Mouse (Mus musculus) lung, postnatal 0 days (tissue): ENCODE measurements around the gene C1ql1.

ENCODE experiments used
- CTCF ChIP-seq: IDR thresholded peaks from 2 replicates; pipeline ENCODE4 v1.5.1; 2016; ENCODE audit warnings: antibody characterized with exemption, mild to moderate bottlenecking
- EP300 ChIP-seq: IDR thresholded peaks from 2 replicates; pipeline ENCODE4 v1.6.1; 2016; ENCODE audit warnings: antibody characterized with exemption, mild to moderate bottlenecking, control low read depth

GRCm38 (mm10) chr11:102946992-102947343 lies 480 bp upstream of the C1ql1 start:
- TF ChIP-seq CTCF (peak; percentile 39), EP300 (no peak)
